Mouse (Mus musculus) embryonic fibroblast, embryonic 13.5 days (primary cell): ENCODE results near the gene Tmc6.

Experiments
- CTCF ChIP-seq: IDR thresholded peaks from 2 replicates; pipeline ENCODE4 v1.5.1; 2011; ENCODE audit warnings: mild to moderate bottlenecking, control low read depth, low read length, moderate library complexity, borderline replicate concordance; ENCODE audit not compliant: insufficient read depth
- POLR2A ChIP-seq: IDR thresholded peaks from 2 replicates; pipeline ENCODE4 v1.6.1; 2011; ENCODE audit warnings: low read depth, mild to moderate bottlenecking, control low read depth, low read length, moderate library complexity

- TF ChIP-seq POLR2A: no peak
- no peak for TF ChIP-seq CTCF
These were observed 32.8 kb upstream of the Tmc6 start for GRCm38 (mm10) chr11:117814704-117815366.
